Mouse (Mus musculus) liver, postnatal 0 days (tissue): ENCODE results near the gene Figla. TPM values are rescaled to one million over a fixed set of nuclear protein-coding genes. Genes with fewer than 3 reads are reported as not detected.
A peak's percentile ranks its signal among the peaks of the same experiment; 100 is the strongest.
"Not testable (repeated sequence)": the region's sequence is repeated elsewhere in the genome, so short reads cannot be mapped to it uniquely, and the experiment has no call there.

ENCODE experiments used
- ATAC-seq: fragments of 200-750 bp; cut with Nextera tagmentation; 2 replicates; pipeline ENCODE4 v1.8.0; 2017; ENCODE audit warnings: mild to moderate bottlenecking, moderate library complexity
- DNase-seq: peaks from one replicate; pipeline ENCODE4 v3.0.0-alpha.2; 2016
- H3K27ac ChIP-seq: fragments of 300-500 bp; sonication (generic); 2 replicates; pipeline ENCODE4 v1.5.1; 2014; ENCODE audit warnings: antibody characterized with exemption, moderate library complexity, mild to moderate bottlenecking, low read depth
- H3K27me3 ChIP-seq: fragments of 300-500 bp; sonication (generic); 2 replicates; pipeline ENCODE4 v1.6.1; 2014; ENCODE audit warnings: low read length, control low read depth, mixed read lengths; ENCODE audit not compliant: insufficient read depth
- H3K36me3 ChIP-seq: fragments of 300-500 bp; sonication (generic); replicated peaks from 2 replicates; pipeline ENCODE4 v1.6.1; 2014; ENCODE audit warnings: mild to moderate bottlenecking, control low read depth, low read length, moderate library complexity, mixed read lengths; ENCODE audit not compliant: insufficient read depth
- H3K4me1 ChIP-seq: fragments of 300-500 bp; sonication (generic); 2 replicates; pipeline ENCODE4 v1.6.1; 2014; ENCODE audit warnings: antibody characterized with exemption, mild to moderate bottlenecking, control low read depth; ENCODE audit not compliant: insufficient read depth
- H3K4me2 ChIP-seq: fragments of 300-500 bp; sonication (generic); 2 replicates; pipeline ENCODE4 v1.6.1; 2014; ENCODE audit warnings: low read depth, mild to moderate bottlenecking, low read length, moderate library complexity, mixed read lengths
- H3K4me3 ChIP-seq: fragments of 300-500 bp; sonication (generic); 2 replicates; pipeline ENCODE4 v1.5.1; 2014; ENCODE audit warnings: low read depth, low read length
- H3K9ac ChIP-seq: fragments of 300-500 bp; sonication (generic); replicated peaks from 2 replicates; pipeline ENCODE4 v1.6.1; 2014; ENCODE audit warnings: mild to moderate bottlenecking, moderate library complexity
- H3K9me3 ChIP-seq: fragments of 300-500 bp; sonication (generic); 2 replicates; pipeline ENCODE4 v1.6.1; 2016; ENCODE audit warnings: mild to moderate bottlenecking, control low read depth, low read length, mixed read lengths
- CTCF ChIP-seq: sonication (generic); IDR thresholded peaks from 2 replicates; pipeline ENCODE4 v1.5.1; 2016; ENCODE audit warnings: antibody characterized with exemption, low read depth
- EP300 ChIP-seq: IDR thresholded peaks from 2 replicates; pipeline ENCODE4 v1.6.1; 2016; ENCODE audit warnings: antibody characterized with exemption, low read depth, mild to moderate bottlenecking
- WGBS: fragments of 180-500 bp; shearing (Covaris S2); extraction: QIAGEN DNeasy Blood & Tissue Kit; methylation state at CpG from one replicate; pipeline ENCODE4 v1.1.7; 2014; ENCODE audit not compliant: insufficient replicate concordance; 5-methylcytosine and 5-hydroxymethylcytosine counted together
- polyA plus RNA-seq: library from polyadenylated mRNA; unstranded; fragments of >200 nt; fragmentation: Nextera tagmentation; extraction: Ambion mirVana; gene quantifications from 2 replicates; pipeline ENCODE4 v1.2.1, GENCODE M21; 2015

The Figla gene
- polyA plus RNA-seq, 1 experiment from 2014 or later: not detected

GRCm38 (mm10) chr6:86004271-86005148, 11.5 kb upstream of the Figla start:
- DNase-seq: peak; percentile 91
- WGBS: 11% methylated on average over 18 of the region's 18 CpGs
- no peaks in the 10 kb centered on the region for H3K36me3 ChIP-seq
- TF ChIP-seq EP300: no peak
- TF ChIP-seq CTCF: peak; percentile 95
- H3K27ac ChIP-seq: no peak overlapping the region
- no peak overlapping the region for H3K4me3 ChIP-seq
- H3K4me2 ChIP-seq: peak overlapping the region; percentile 43
- H3K9me3 ChIP-seq: no peaks in the 10 kb centered on the region
- peak; percentile 93 for ATAC-seq
- no peaks in the 10 kb centered on the region for H3K27me3 ChIP-seq
- no peaks in the 10 kb centered on the region for H3K4me1 ChIP-seq
- no peak overlapping the region for H3K9ac ChIP-seq

DNA sequence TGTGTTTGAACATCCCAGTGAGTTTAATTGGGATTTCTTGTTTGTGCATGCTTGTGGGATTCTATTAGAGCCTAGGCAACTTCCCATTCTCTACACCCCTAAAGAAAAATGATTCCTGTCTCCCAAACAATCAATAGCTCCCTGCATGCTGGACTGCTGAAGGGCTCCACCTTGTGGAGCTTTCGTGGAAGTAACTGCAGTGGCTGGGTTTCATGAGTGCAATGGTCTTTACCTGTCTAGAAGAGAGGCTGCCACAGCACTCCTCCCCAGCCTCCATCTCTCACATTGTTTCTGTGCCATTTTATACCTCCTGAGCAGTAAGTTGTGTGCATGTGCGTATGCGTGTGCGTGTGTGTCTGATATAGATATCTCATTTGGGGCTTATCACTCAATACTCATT, 6.0 kb upstream of the Figla start:
- 31% methylated on average over 4 of the region's 4 CpGs for WGBS

DNA sequence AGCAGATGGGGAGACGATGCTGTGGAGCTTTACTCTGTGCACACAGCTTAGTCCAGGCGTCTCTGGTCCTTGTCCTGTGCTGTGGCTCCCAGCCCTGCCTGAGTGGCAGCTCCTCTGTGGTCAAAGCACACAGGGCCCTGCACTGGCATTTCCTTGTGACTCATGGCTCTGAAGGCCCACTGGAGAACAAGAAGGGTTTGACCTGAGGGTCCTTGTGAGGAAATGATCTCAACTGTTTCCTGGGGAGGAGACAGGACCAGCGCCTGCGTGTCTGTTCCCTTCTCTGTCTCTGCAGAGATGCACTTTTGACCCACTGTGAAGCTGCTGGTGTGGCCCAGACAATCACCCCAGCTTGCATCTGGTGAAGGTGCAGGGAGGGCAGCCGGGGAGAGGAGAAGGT, 1.2 kb upstream of the Figla start:
- not testable (repeated sequence) for H3K4me3 ChIP-seq, H3K27me3 ChIP-seq, H3K4me1 ChIP-seq, H3K9ac ChIP-seq, DNase-seq, H3K4me2 ChIP-seq, H3K9me3 ChIP-seq, H3K27ac ChIP-seq, H3K36me3 ChIP-seq
- 32% methylated on average over 5 of the region's 5 CpGs for WGBS
- ATAC-seq: peak; percentile 45

More for the DNA sequence above, 6.0 kb upstream of the Figla start:
- Histone ChIP-seq H3K4me3 (no peak overlapping the region), H3K27me3 (no peaks in the 10 kb centered on the region), H3K9ac (no peak overlapping the region), H3K4me2 (no peak overlapping the region), H3K4me1 (no peaks in the 10 kb centered on the region), H3K9me3 (no peaks in the 10 kb centered on the region), H3K27ac (no peak overlapping the region), H3K36me3 (no peaks in the 10 kb centered on the region)
- TF ChIP-seq CTCF: peak; percentile 84
- TF ChIP-seq EP300: no peak
- peak; percentile 48; the same call in 1 of the 2 replicates for ATAC-seq
- peak; percentile 61 for DNase-seq

- no peak for ATAC-seq
Measured at GRCm38 (mm10) chr6:86016793-86017350, 901 bp downstream of the Figla start.

DNA sequence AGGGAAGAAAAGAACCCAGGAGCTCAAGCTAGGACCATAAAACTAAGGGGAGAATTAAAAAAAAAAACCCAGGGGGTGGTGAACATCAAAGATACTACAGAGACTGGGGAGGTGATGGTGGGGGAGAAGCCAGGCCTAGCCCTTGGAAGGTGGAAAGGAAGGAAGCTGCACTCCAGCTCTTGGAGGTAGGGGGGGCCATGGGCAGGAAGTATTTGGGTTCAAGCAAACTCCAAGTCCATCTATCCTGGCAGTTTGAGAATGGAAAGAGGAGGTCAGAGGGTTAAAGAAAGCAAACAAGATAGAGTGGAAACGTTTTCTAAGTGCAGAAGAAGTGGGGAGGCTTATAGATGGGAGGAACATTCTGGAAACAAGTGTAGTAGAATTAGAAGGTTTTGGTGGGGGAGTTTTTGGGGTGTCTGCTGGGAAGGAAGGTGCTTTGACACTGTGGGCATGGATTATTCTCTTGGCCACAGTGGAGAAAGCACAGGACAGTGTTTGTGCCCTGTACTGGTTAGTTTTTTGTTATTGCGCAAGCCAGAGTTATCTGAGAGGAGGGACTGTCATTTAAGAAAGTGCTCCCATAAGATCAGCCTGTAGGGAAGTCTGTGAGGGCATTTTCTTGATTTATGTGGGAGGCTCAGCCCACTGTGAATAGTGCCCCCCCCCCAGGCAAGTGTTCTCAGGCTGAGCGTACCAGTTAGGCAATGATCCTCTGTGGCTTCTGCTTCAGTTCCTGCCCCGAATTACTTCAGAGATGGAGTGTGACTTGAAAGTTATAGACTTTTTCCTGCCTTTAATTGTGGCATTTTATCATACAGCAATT, 3.7 kb downstream of the Figla start:
- Histone ChIP-seq H3K9me3 (no peaks in the 10 kb centered on the region), H3K4me3 (no peak overlapping the region), H3K27me3 (no peaks in the 10 kb centered on the region), H3K4me2 (no peak overlapping the region), H3K4me1 (no peaks in the 10 kb centered on the region), H3K27ac (no peak overlapping the region), H3K9ac (no peak overlapping the region), H3K36me3 (no peaks in the 10 kb centered on the region)
- DNase-seq: no peak
- no peak for ATAC-seq
- 31% methylated on average over 4 of the region's 4 CpGs for WGBS
- TF ChIP-seq CTCF (no peak), EP300 (no peak)

More at GRCm38 (mm10) chr6:86016793-86017350, 901 bp downstream of the Figla start:
- H3K27me3 ChIP-seq: no peaks in the 10 kb centered on the region
- no peak overlapping the region for H3K4me2 ChIP-seq
- DNase-seq: no peak
- H3K9ac ChIP-seq: no peak overlapping the region
- no peaks in the 10 kb centered on the region for H3K36me3 ChIP-seq
- no peak overlapping the region for H3K27ac ChIP-seq
- no peaks in the 10 kb centered on the region for H3K4me1 ChIP-seq
- no peak for TF ChIP-seq CTCF
- no peak for TF ChIP-seq EP300
- H3K4me3 ChIP-seq: no peak overlapping the region
- no peaks in the 10 kb centered on the region for H3K9me3 ChIP-seq
- WGBS: 73% methylated on average over 23 of the region's 23 CpGs

GRCm38 (mm10) chr6:86020948-86021347, 5.0 kb downstream of the Figla start:
- Histone ChIP-seq H3K9ac (no peak overlapping the region), H3K4me2 (no peak overlapping the region), H3K27me3 (no peaks in the 10 kb centered on the region), H3K9me3 (no peaks in the 10 kb centered on the region), H3K4me3 (no peak overlapping the region), H3K36me3 (no peaks in the 10 kb centered on the region), H3K27ac (no peak overlapping the region), H3K4me1 (no peaks in the 10 kb centered on the region)
- TF ChIP-seq CTCF: peak; percentile 81
- no peak for TF ChIP-seq EP300
- WGBS: 44% methylated on average over 3 of the region's 3 CpGs
- peak; percentile 55 for DNase-seq
- no peak for ATAC-seq
